Mouse (Mus musculus): ENCODE measurements around the gene Olfr1411. TPM values are rescaled to one million over a fixed set of nuclear protein-coding genes. Genes with fewer than 3 reads are reported as not detected.

Olfr1411 gene
- polyA plus RNA-seq (2012; rRNA removed), result not detected in 2 replicates

- no peak for TF ChIP-seq CTCF (IDR thresholded peaks at IDR 0.05; ENCODE audit: extremely low read depth, insufficient read depth, low read length)
- no peak for TF ChIP-seq POLR2A (IDR thresholded peaks at IDR 0.05; ENCODE audit: extremely low read depth, insufficient read depth, low read length)
- no peak within 1 kb of the TSS for H3K4me3 ChIP-seq (ENCODE audit: insufficient read depth, low read length)
- no peaks in the 10 kb centered on the region for H3K4me1 ChIP-seq (ENCODE audit: control insufficient read depth, insufficient read depth, low read length)
- H3K27ac ChIP-seq (ENCODE audit: insufficient read depth, low read length), result no peak within 1 kb of the TSS
These were observed at the start of gene Olfr1411 for GRCm38 (mm10) chr1:92594111-92594510. Gene Olfr1411, plus strand, starts transcription at chr1:92594411.

GRCm38 (mm10) chr1:92545929-92546328, 48.3 kb upstream of the Olfr1411 start:
- Histone ChIP-seq H3K4me3 (ENCODE audit: insufficient read depth, low read length) (no peak overlapping the region), H3K4me1 (ENCODE audit: control insufficient read depth, insufficient read depth, low read length) (no peaks in the 10 kb centered on the region), H3K27ac (ENCODE audit: insufficient read depth, low read length) (no peak overlapping the region)
- TF ChIP-seq POLR2A (IDR thresholded peaks at IDR 0.05; ENCODE audit: extremely low read depth, insufficient read depth, low read length) (no peak), CTCF (IDR thresholded peaks at IDR 0.05; ENCODE audit: extremely low read depth, insufficient read depth, low read length) (no peak)

- Histone ChIP-seq H3K27ac (ENCODE audit: insufficient read depth, low read length) (no peak within 1 kb of the TSS), H3K4me1 (ENCODE audit: control insufficient read depth, insufficient read depth, low read length) (no peaks in the 10 kb centered on the region), H3K4me3 (ENCODE audit: insufficient read depth, low read length) (no peak within 1 kb of the TSS)
- TF ChIP-seq POLR2A (IDR thresholded peaks at IDR 0.05; ENCODE audit: extremely low read depth, insufficient read depth, low read length), result no peak
- no peak for TF ChIP-seq CTCF (IDR thresholded peaks at IDR 0.05; ENCODE audit: extremely low read depth, insufficient read depth, low read length)
These were observed 23.2 kb upstream of the Olfr1411 start, which contains the start of gene Olfr1413 for GRCm38 (mm10) chr1:92571022-92571421. Gene Olfr1413, plus strand, starts transcription at chr1:92571322.

DNA sequence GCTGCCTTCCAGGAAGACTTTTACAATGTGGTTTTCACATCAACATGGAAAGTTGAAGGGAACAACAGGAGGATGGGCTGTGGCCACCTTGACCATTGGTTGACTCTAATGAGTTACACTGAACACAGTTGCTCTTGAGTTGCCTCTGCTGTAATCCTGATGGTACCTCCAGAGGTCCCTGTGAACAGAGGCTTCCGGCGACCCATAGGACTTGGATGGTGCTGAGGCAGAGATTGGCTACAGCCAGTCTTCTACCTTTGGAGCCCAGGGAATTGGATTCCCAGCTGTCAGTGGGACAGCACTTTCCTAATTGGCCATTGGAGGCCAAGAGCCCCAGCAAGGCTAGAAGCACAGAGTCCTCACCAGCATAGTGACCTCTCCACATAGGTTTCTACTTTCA, 8.7 kb upstream of the Olfr1411 start, which contains the start of gene Olfr1412:
Gene Olfr1412, plus strand, starts transcription at position 301 of the 400 bp plus-strand sequence.
- Histone ChIP-seq H3K4me3 (ENCODE audit: insufficient read depth, low read length) (no peak within 1 kb of the TSS), H3K4me1 (ENCODE audit: control insufficient read depth, insufficient read depth, low read length) (no peaks in the 10 kb centered on the region), H3K27ac (ENCODE audit: insufficient read depth, low read length) (no peak within 1 kb of the TSS)
- TF ChIP-seq POLR2A (IDR thresholded peaks at IDR 0.05; ENCODE audit: extremely low read depth, insufficient read depth, low read length) (no peak), CTCF (IDR thresholded peaks at IDR 0.05; ENCODE audit: extremely low read depth, insufficient read depth, low read length) (no peak)

GRCm38 (mm10) chr1:92596019-92596418, 1.8 kb downstream of the Olfr1411 start:
- Histone ChIP-seq H3K4me1 (ENCODE audit: control insufficient read depth, insufficient read depth, low read length) (no peaks in the 10 kb centered on the region), H3K4me3 (ENCODE audit: insufficient read depth, low read length) (no peak overlapping the region), H3K27ac (ENCODE audit: insufficient read depth, low read length) (no peak overlapping the region)
- TF ChIP-seq CTCF (IDR thresholded peaks at IDR 0.05; ENCODE audit: extremely low read depth, insufficient read depth, low read length) (no peak), POLR2A (IDR thresholded peaks at IDR 0.05; ENCODE audit: extremely low read depth, insufficient read depth, low read length) (no peak)

- no peak for TF ChIP-seq POLR2A (IDR thresholded peaks at IDR 0.05; ENCODE audit: extremely low read depth, insufficient read depth, low read length)
- no peak within 1 kb of the TSS for H3K27ac ChIP-seq (ENCODE audit: insufficient read depth, low read length)
- no peaks in the 10 kb centered on the region for H3K4me1 ChIP-seq (ENCODE audit: control insufficient read depth, insufficient read depth, low read length)
- H3K4me3 ChIP-seq (ENCODE audit: insufficient read depth, low read length), result no peak within 1 kb of the TSS
These were observed 11.3 kb downstream of the Olfr1411 start, which contains the start of gene Olfr1410 for GRCm38 (mm10) chr1:92605482-92605881. Gene Olfr1410, plus strand, starts transcription at chr1:92605782.

DNA sequence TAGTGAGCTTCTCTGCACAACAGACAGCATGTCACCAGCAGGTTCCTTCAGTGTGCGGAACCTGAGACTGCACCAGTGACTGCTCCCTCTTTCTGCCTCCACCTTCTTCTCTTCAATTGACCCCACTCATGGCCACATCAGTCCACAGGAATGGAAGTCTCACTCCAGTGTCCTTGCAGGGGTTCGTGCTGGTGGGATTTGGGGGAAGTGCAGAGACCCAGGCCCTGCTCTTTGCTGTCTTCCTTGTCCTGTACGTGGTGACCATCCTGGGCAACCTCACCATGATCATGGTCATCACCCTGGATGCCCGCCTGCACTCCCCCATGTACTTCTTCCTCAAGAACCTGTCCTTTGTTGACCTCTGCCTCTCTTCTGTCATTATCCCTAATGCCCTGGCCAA, 13.5 kb downstream of the Olfr1411 start:
- TF ChIP-seq POLR2A (IDR thresholded peaks at IDR 0.05; ENCODE audit: extremely low read depth, insufficient read depth, low read length), result no peak
- no peak for TF ChIP-seq CTCF (IDR thresholded peaks at IDR 0.05; ENCODE audit: extremely low read depth, insufficient read depth, low read length)
- Histone ChIP-seq H3K4me3 (ENCODE audit: insufficient read depth, low read length) (no peak overlapping the region), H3K4me1 (ENCODE audit: control insufficient read depth, insufficient read depth, low read length) (no peaks in the 10 kb centered on the region), H3K27ac (ENCODE audit: insufficient read depth, low read length) (no peak overlapping the region)

DNA sequence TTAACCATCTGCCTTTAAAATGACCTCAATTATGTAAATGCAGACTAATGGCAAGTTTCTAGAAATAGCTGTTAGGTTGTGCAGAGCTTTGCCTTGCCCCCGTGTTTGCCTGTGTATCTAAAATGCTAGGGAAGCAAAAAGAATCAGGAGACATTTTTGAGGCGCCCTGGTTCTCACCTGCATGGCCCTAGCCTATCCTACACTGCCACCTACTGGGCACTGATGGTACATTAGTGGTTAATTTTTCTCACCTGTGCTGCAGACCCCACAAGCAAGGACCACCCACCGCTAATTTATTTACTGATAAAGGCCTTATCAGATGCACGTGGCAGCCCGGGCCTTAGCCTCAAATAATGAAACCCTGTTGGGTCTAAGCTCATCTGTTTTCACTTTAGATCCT, 16.8 kb downstream of the Olfr1411 start:
- Histone ChIP-seq H3K4me1 (ENCODE audit: control insufficient read depth, insufficient read depth, low read length) (no peaks in the 10 kb centered on the region), H3K4me3 (ENCODE audit: insufficient read depth, low read length) (no peak overlapping the region), H3K27ac (ENCODE audit: insufficient read depth, low read length) (no peak overlapping the region)
- peak; percentile 92 for TF ChIP-seq CTCF (IDR thresholded peaks at IDR 0.05; ENCODE audit: extremely low read depth, insufficient read depth, low read length)
- no peak for TF ChIP-seq POLR2A (IDR thresholded peaks at IDR 0.05; ENCODE audit: extremely low read depth, insufficient read depth, low read length)

DNA sequence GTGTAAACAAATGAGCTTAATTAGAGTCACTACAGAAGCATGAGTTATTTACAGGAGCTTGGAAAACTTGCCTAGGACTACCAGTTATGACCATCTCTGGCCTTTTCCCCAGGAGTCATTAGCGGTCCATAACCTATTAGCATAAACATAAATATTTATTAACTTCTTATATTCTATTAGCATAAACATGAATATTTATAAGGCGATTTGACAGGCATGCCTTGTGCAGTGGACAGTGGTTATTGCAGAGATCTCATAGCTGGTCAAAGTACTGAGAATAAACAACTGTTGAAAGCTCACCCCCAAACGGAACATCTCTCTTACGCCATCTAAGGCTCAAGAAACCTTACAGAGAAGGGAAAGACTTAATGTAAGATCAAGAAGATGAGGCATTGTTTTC, 19.0 kb downstream of the Olfr1411 start:
- Histone ChIP-seq H3K27ac (ENCODE audit: insufficient read depth, low read length) (no peak overlapping the region), H3K4me3 (ENCODE audit: insufficient read depth, low read length) (no peak overlapping the region), H3K4me1 (ENCODE audit: control insufficient read depth, insufficient read depth, low read length) (no peaks in the 10 kb centered on the region)
- TF ChIP-seq POLR2A (IDR thresholded peaks at IDR 0.05; ENCODE audit: extremely low read depth, insufficient read depth, low read length) (no peak), CTCF (IDR thresholded peaks at IDR 0.05; ENCODE audit: extremely low read depth, insufficient read depth, low read length) (no peak)

- Histone ChIP-seq H3K4me1 (ENCODE audit: control insufficient read depth, insufficient read depth, low read length) (no peaks in the 10 kb centered on the region), H3K4me3 (ENCODE audit: insufficient read depth, low read length) (no peak overlapping the region), H3K27ac (ENCODE audit: insufficient read depth, low read length) (no peak overlapping the region)
- TF ChIP-seq CTCF (IDR thresholded peaks at IDR 0.05; ENCODE audit: extremely low read depth, insufficient read depth, low read length) (peak; percentile 30), POLR2A (IDR thresholded peaks at IDR 0.05; ENCODE audit: extremely low read depth, insufficient read depth, low read length) (no peak)
These were observed 20.3 kb downstream of the Olfr1411 start for GRCm38 (mm10) chr1:92614516-92614915.

Data from cortical plate, adult 2 months (tissue).